Mouse (Mus musculus): ENCODE measurements at regions not wholly inside any gene's neighbourhood (a gene's known extent, or its start where the extent isn't known, plus 50 kb on each side); places are given as distances from the start of the nearest gene placed in this dataset.

DNA sequence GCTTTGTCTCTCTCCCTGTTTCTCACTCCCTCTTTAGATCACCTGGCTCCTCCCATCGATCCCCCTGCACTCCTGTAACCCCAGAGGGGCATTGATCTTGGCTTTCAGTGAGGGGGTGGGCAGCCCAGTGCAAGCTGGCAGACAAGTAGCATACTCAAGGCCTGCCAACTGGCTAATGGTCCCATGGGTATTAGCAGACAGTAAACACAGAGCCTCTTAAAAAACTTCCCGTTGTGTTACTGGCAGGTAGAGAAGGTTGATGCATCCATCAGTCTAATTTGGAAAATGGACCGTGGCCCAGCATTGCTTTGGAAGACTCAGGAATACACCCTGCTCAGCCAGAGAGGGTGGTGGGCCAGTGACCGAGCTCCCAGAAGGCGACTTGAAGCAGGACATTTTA is 145.0 kb downstream of the 9530068E07Rik start:
- DNase-seq (ENCODE audit: extremely low spot score, low read depth, low spot score): no peak

- no peak for DNase-seq (ENCODE audit: extremely low spot score, low read depth, low spot score)
These were observed 155.2 kb downstream of the 9530068E07Rik start for GRCm38 (mm10) chr11:52551451-52551850.

GRCm38 (mm10) chr11:52552860-52553259 is 156.6 kb downstream of the 9530068E07Rik start:
- DNase-seq (ENCODE audit: extremely low spot score, low read depth, low spot score): no peak

GRCm38 (mm10) chr11:52557836-52558235 is 161.6 kb downstream of the 9530068E07Rik start:
- DNase-seq (ENCODE audit: extremely low spot score, low read depth, low spot score): no peak

GRCm38 (mm10) chr11:52558782-52559181 is 162.6 kb downstream of the 9530068E07Rik start:
- DNase-seq (ENCODE audit: extremely low spot score, low read depth, low spot score): no peak

DNA sequence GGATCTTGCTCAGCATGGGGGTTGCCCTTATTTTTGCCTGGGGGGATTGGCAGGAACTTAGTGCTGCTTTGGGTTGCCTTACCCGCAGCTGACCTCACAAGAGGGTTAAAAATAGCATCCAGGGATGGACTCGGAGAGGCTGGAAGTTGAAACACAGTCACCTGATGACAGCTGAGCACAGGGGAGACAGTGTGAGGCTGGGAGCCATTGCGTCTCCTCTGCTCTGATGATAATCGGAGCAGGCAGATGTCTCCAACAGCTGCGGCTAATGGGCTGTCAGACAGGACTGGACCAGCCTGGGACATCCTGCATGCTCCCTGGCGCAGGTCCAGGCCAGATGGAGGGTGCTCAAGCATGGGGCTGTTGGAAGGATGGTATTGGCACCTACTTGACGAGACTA is 165.1 kb downstream of the 9530068E07Rik start:
- DNase-seq (ENCODE audit: extremely low spot score, low read depth, low spot score): no peak

DNA sequence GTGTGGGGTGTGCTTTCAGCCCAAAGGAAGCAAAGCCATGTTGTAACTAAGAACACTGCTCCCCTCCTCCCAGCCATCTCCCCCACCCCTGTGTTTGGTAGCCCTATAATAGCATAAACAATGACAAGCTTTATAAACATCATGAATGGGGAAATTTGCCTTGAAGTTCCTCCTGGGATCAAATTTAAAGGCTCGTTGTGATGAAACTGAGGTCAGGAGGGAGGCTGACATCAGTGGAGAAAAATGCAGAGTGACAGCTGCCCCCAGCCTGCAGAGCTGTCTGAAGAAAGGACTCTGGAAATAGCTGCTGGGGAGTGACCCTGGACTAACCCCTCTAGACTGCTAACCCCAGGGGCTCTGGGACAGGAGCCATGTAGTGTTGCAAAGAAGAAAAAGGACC is 169.2 kb downstream of the 9530068E07Rik start:
- DNase-seq (ENCODE audit: extremely low spot score, low read depth, low spot score): no peak

DNA sequence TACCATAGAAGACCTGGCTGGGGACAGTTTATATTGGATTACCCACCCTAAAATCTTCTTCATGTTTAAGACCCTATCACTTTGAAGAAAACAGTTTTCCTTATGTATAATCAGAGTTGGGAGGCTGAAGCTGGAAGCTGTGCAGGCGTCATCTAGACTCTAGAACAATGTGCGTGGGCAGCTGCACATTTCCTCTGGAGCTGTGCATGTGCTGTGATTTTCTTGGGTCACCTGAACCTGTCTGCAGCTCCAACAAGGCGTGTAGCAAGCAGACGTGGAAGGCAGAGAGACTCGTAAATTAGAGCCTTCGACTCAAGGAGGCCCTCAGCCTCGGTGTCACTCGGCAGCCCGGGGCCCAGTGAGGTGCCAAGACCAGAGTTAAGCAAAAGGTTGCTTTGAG is 169.8 kb downstream of the 9530068E07Rik start:
- DNase-seq (ENCODE audit: extremely low spot score, low read depth, low spot score): no peak

GRCm38 (mm10) chr11:52567945-52568687 is 171.9 kb downstream of the 9530068E07Rik start:
- DNase-seq (ENCODE audit: extremely low spot score, low read depth, low spot score): peak; percentile 2

DNA sequence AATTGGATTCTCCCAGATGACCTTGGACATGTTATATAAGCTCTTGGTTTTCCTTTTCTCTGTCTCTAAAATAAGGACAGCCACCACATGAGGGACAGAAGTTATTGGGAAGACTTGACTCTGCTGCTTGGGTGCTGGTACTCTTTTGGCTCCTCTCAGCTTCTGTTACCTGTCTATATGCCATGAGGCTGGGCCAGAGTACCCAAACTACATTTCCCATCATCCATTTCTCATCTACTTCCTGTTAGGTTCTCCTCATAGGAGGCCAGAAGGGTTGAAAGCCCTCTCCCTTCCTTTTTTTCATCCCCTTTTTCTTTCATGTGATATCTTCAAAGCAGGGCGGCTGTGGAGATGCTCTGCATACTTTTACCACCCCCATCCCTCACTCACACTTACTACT is 172.6 kb downstream of the 9530068E07Rik start:
- DNase-seq (ENCODE audit: extremely low spot score, low read depth, low spot score): no peak

GRCm38 (mm10) chr11:52569759-52570158 is 173.5 kb downstream of the 9530068E07Rik start:
- DNase-seq (ENCODE audit: extremely low spot score, low read depth, low spot score): no peak

GRCm38 (mm10) chr11:52578471-52578870 is 182.2 kb downstream of the 9530068E07Rik start:
- DNase-seq (ENCODE audit: extremely low spot score, low read depth, low spot score): no peak

DNA sequence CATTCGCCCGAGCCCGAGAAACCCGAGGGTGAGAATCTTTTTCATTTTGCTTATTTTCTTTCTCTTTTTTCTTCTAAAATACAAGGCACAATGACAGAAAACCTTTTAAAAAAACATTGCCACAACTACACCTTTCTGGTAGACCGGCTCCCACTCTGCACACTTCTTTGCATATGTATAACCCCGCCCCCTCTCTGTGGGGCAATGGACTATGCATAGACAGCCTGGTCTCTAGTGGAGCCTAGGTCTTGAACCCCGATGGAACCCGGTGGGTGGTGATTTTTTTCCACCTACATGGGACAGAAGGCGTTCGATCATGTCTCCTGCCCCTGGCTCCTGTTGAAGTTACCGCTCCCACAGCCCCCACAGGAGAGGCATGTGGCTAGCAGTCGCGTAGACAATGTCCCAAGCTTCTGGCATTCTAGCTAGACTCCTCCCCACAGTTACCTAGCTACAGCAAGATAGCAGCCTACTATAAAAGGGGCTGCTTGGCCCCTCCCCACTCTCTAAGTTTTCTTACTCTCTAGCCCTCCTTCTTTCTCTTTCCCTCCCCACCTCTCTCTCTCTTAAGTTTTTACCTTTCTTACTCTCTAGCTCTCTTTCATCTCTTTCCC is 183.6 kb downstream of the 9530068E07Rik start:
- DNase-seq (ENCODE audit: extremely low spot score, low read depth, low spot score): no peak

GRCm38 (mm10) chr11:52591596-52592180 is 172.7 kb upstream of the Fstl4 start:
- no peak for DNase-seq (ENCODE audit: extremely low spot score, low read depth, low spot score)

- peak; percentile 8 for DNase-seq (ENCODE audit: extremely low spot score, low read depth, low spot score)
These were observed 170.3 kb upstream of the Fstl4 start for GRCm38 (mm10) chr11:52594092-52594491.

- DNase-seq (ENCODE audit: extremely low spot score, low read depth, low spot score): no peak
These were observed 163.2 kb upstream of the Fstl4 start for GRCm38 (mm10) chr11:52601196-52601595.

DNA sequence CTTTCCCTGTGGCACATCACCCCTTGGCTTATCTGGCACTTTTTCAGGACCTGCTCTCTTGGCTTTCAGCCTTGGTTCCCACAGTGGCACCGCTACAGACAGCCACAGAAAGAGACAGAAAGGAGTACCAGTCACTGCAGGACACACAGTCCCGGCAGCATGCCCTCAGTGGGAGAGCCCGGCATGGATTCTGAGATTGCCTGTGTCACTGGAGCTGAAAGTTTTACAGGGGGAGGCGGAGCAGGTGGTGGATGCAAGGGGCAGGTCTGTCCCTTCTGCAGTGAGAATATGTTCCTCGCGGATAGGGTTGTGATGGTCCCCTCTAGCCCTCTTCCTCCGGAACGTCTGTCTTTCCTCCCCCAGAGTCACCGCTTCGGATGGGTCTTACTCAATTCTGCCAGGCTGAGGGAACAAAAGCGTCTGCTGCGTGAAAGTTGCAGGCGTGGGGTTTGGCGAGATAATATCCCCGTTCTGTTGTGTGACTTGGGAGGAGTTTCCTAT is 162.3 kb upstream of the Fstl4 start:
- DNase-seq (ENCODE audit: extremely low spot score, low read depth, low spot score): no peak

DNA sequence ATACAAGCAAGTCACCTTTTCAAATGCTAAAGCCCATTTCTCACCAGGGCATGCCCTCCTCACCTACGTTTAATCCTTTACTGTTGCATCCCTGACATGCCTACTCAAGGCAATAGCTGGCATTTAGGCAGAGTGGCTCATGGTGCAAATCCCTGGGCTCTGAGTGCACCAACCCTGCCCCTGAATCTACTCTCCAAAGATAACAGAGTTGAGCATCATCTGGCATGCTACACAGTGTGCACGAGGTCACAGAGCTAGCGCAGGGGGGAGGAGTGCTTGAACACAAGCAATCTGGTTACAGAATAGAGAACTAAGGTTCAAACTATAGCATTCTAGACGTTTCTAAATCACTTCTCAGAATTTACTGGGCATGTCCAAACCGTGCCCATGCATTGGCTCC is 161.6 kb upstream of the Fstl4 start:
- no peak for DNase-seq (ENCODE audit: extremely low spot score, low read depth, low spot score)

DNA sequence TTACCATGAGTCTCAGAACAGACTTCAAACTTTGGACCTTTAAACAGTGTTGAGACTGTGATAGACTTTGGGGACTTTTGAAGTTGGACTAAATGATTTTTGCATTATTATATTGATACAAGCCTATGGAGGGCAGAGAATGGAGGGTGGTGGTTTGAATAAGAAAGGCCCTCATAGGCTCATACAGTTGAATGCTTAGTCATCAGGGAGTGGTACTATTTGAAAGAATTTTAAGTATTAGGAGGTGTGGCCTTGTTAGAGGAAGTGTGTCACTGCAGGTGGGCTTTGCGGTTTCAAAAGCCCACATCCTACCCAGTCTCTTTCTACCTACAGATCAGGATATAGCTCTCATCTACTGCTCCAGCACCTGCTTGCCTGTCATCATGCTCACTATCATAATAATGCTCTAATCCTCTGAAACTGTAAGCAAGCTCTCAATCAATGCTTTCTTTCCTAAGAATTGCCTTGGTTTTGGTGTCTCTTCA is 153.7 kb upstream of the Fstl4 start:
- DNase-seq (ENCODE audit: extremely low spot score, low read depth, low spot score): no peak

- DNase-seq (ENCODE audit: extremely low spot score, low read depth, low spot score): no peak
These were observed 148.8 kb upstream of the Fstl4 start for GRCm38 (mm10) chr11:52615622-52616021.

DNA sequence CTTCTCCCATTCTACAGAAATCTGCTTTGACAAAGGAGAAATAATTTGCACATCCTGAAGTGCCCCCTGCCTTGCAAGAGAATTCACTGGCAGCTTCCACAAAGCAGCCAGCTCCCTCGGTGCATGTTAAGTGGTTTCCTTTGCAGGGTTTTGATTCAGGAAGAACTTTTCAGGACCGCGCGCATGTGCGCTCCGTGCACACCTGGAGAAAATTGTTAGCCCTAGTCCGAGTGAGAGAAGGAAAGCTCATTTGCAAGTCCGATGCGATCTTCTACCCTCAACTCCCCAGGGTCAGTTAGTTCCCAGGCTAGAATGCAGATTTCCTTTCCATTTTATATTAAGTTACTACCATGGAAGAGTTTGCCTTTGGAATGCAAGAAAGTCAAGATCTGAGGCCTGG is 145.8 kb upstream of the Fstl4 start:
- DNase-seq (ENCODE audit: extremely low spot score, low read depth, low spot score): no peak

DNA sequence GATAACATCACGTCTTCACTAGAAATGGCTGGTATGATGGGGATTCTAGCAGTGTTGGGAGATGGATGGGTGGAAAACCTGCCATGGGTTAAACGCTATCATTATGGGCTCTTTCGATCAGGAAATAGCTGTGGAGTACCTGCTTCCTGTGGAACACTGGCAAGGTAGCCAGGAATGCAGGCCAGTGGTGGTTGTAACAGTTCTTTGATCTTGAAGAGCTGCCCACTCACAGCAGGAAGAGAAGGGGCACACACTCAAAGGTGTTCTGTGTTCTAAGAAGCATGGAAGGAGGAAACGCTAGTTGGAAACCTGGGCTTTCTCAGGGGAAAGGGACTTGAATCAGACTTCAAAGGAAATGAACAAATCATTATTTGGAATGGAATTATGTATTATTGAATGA is 141.6 kb upstream of the Fstl4 start:
- DNase-seq (ENCODE audit: extremely low spot score, low read depth, low spot score): no peak
